Mouse (Mus musculus) lung, embryonic 15.5 days (tissue): ENCODE measurements around the gene Scarb1. TPM values are rescaled to one million over a fixed set of nuclear protein-coding genes. Genes with fewer than 3 reads are reported as not detected.
A peak's percentile ranks its signal among the peaks of the same experiment; 100 is the strongest.

Source experiments
- ATAC-seq: fragments of 200-750 bp; cut with Nextera tagmentation; 2 replicates; pipeline ENCODE4 v1.8.0; 2017; ENCODE audit warnings: moderate number of reproducible peaks, borderline replicate concordance; ENCODE audit not compliant: low FRiP score, low TSS enrichment; ENCODE audit errors: extremely low read depth
- H3K27ac ChIP-seq: fragments of 300-500 bp; sonication (generic); 2 replicates; pipeline ENCODE4 v1.5.1; 2015; ENCODE audit warnings: moderate library complexity, mild to moderate bottlenecking, inconsistent platforms
- H3K27me3 ChIP-seq: fragments of 300-500 bp; sonication (generic); 2 replicates; pipeline ENCODE4 v1.6.1; 2015; ENCODE audit warnings: inconsistent platforms
- H3K36me3 ChIP-seq: fragments of 300-500 bp; sonication (generic); 2 replicates; pipeline ENCODE4 v1.6.1; 2015; ENCODE audit warnings: inconsistent platforms
- H3K4me1 ChIP-seq: fragments of 300-500 bp; sonication (generic); 2 replicates; pipeline ENCODE4 v1.6.1; 2015; ENCODE audit warnings: inconsistent platforms
- H3K4me2 ChIP-seq: fragments of 300-500 bp; sonication (generic); 2 replicates; pipeline ENCODE4 v1.6.1; 2015; ENCODE audit warnings: inconsistent platforms, mild to moderate bottlenecking, moderate library complexity
- H3K4me3 ChIP-seq: fragments of 300-500 bp; sonication (generic); 2 replicates; pipeline ENCODE4 v1.5.1; 2015; ENCODE audit warnings: mild to moderate bottlenecking, inconsistent platforms
- H3K9ac ChIP-seq: fragments of 300-500 bp; sonication (generic); 2 replicates; pipeline ENCODE4 v1.6.1; 2015; ENCODE audit warnings: inconsistent platforms
- H3K9me3 ChIP-seq: fragments of 300-500 bp; sonication (generic); 2 replicates; pipeline ENCODE4 v1.6.1; 2016; ENCODE audit warnings: inconsistent platforms
- WGBS: fragments of 180-500 bp; shearing (Covaris S2); methylation state at CpG from one replicate; pipeline ENCODE4 v1.1.7; 2015; 5-methylcytosine and 5-hydroxymethylcytosine counted together
- polyA plus RNA-seq: library from polyadenylated mRNA; unstranded; fragments of >200 nt; fragmentation: Nextera tagmentation; extraction: Ambion mirVana; gene quantifications from 2 replicates; pipeline ENCODE4 v1.2.1, GENCODE M21; 2015

The Scarb1 gene
- polyA plus RNA-seq, 1 experiment from 2014 or later: 65.6 TPM

- no peak for ATAC-seq
- H3K27me3 ChIP-seq: no peaks in the 10 kb centered on the region
- H3K9ac ChIP-seq: no peak overlapping the region
- WGBS: 54% methylated on average over 5 of the region's 5 CpGs
- H3K4me2 ChIP-seq: no peak overlapping the region
- H3K9me3 ChIP-seq: no peaks in the 10 kb centered on the region
- no peak overlapping the region for H3K4me3 ChIP-seq
- H3K36me3 ChIP-seq: peaks cover 24% of the 10 kb centered on the region
- peaks cover 24% of the 10 kb centered on the region for H3K4me1 ChIP-seq
- no peak overlapping the region for H3K27ac ChIP-seq
These were observed 41.2 kb upstream of the Scarb1 start for GRCm38 (mm10) chr5:125381954-125382672.

DNA sequence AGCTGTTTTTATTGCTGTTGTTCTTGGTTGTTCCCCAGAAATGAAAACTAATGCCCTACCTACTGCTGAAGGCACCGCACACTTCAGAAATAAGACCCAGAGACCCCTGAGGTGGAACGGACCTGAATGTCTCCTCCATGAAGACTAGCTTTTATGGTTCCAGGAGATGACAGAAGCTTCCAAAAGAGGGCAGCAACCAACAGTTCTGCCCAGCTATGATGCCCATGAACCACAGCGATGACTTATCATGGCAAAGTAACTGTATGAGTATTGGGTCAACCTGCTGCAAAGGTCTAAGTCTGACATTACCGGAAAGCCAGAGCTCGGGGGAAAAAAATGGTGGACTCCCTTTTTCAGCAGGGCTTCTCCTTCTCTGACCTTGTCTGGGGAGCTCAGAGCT, 38.0 kb upstream of the Scarb1 start:
- Histone ChIP-seq H3K9ac (no peak overlapping the region), H3K9me3 (no peaks in the 10 kb centered on the region), H3K27ac (no peak overlapping the region), H3K27me3 (no peaks in the 10 kb centered on the region), H3K36me3 (peaks cover 3% of the 10 kb centered on the region; the same call in 1 of the 2 replicates), H3K4me3 (no peak overlapping the region), H3K4me2 (no peak overlapping the region), H3K4me1 (0 out of 2 replicates have a peak, but pooled peaks cover 7% of the 10 kb centered on the region)
- no peak for ATAC-seq
- 77% methylated on average over 5 of the region's 5 CpGs for WGBS

DNA sequence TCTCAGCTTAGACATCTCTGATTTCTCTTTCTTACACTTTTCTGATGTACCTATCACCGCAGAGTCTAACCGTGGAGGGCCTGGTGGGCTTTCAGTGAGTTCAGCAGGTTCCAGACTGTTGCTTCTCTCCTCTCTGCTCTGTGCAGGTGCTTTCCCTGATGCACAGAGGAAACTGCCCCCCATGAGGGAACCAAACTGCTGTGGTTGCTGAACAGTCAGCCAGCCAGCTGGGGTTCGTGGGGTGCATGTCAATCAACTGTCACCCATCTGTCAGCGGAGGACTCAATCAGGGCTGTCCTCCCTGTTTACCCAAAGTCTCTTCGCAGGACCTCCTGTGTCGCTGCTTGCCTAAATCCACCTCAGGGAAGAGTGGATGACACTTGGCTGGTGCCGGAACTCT, 36.3 kb upstream of the Scarb1 start:
- Histone ChIP-seq H3K9me3 (no peaks in the 10 kb centered on the region), H3K4me3 (no peak overlapping the region), H3K9ac (no peak overlapping the region), H3K27ac (no peak overlapping the region), H3K27me3 (no peaks in the 10 kb centered on the region), H3K36me3 (no peaks in the 10 kb centered on the region), H3K4me2 (no peak overlapping the region), H3K4me1 (0 out of 2 replicates have a peak, but pooled peaks cover 5% of the 10 kb centered on the region)
- WGBS: 58% methylated on average over 7 of the region's 7 CpGs
- no peak for ATAC-seq

DNA sequence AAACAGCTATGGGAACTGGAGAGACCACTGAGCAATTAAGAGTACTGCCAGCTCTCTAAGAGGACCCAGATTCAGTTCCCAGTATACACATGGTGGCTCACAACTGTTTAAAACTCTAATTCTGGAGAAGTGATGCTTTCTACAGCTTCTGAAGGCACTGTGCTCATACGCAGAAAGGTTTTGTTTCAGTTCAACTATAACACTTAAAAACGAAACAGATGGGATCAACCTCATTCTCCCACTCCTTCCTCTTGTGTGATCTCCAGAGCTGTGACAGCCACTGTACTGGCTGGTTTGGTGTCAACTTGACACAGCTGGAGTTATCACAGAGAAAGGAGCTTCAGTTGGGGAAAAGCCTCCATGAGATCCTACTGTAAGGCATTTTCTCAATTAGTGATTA, 35.0 kb upstream of the Scarb1 start:
- Histone ChIP-seq H3K9ac (no peak overlapping the region), H3K4me2 (no peak overlapping the region), H3K27me3 (no peaks in the 10 kb centered on the region), H3K9me3 (no peaks in the 10 kb centered on the region), H3K4me1 (no peaks in the 10 kb centered on the region), H3K4me3 (no peak overlapping the region), H3K36me3 (no peaks in the 10 kb centered on the region), H3K27ac (no peak overlapping the region)
- WGBS: 85% methylated on average over 2 of the region's 2 CpGs
- no peak for ATAC-seq

- Histone ChIP-seq H3K27me3 (no peaks in the 10 kb centered on the region), H3K9me3 (no peaks in the 10 kb centered on the region), H3K4me1 (no peaks in the 10 kb centered on the region), H3K9ac (no peak overlapping the region), H3K4me2 (no peak overlapping the region), H3K36me3 (no peaks in the 10 kb centered on the region), H3K27ac (no peak overlapping the region), H3K4me3 (no peak overlapping the region)
- no peak for ATAC-seq
- 69% methylated on average over 4 of the region's 4 CpGs for WGBS
These were observed 31.1 kb upstream of the Scarb1 start for GRCm38 (mm10) chr5:125372027-125372426.

GRCm38 (mm10) chr5:125370950-125371693, 30.2 kb upstream of the Scarb1 start:
- 70% methylated on average over 7 of the region's 7 CpGs for WGBS
- Histone ChIP-seq H3K27ac (no peak overlapping the region), H3K4me2 (no peak overlapping the region), H3K9me3 (no peaks in the 10 kb centered on the region), H3K36me3 (no peaks in the 10 kb centered on the region), H3K4me1 (no peaks in the 10 kb centered on the region), H3K9ac (no peak overlapping the region), H3K4me3 (no peak overlapping the region), H3K27me3 (no peaks in the 10 kb centered on the region)
- no peak for ATAC-seq

GRCm38 (mm10) chr5:125368568-125368967, 27.7 kb upstream of the Scarb1 start:
- ATAC-seq: no peak; the same call in 1 of the 2 replicates
- H3K4me3 ChIP-seq: no peak overlapping the region
- no peak overlapping the region for H3K27ac ChIP-seq
- H3K9me3 ChIP-seq: no peaks in the 10 kb centered on the region
- H3K4me2 ChIP-seq: no peak overlapping the region
- no peaks in the 10 kb centered on the region for H3K36me3 ChIP-seq
- 2% methylated on average over 4 of the region's 4 CpGs for WGBS
- no peak overlapping the region for H3K9ac ChIP-seq
- 0 out of 2 replicates have a peak, but pooled peaks cover 4% of the 10 kb centered on the region for H3K4me1 ChIP-seq
- H3K27me3 ChIP-seq: no peaks in the 10 kb centered on the region

- H3K9me3 ChIP-seq: no peaks in the 10 kb centered on the region
- H3K36me3 ChIP-seq: no peaks in the 10 kb centered on the region
- ATAC-seq: no peak
- no peak overlapping the region for H3K4me3 ChIP-seq
- WGBS: 64% methylated on average over 5 of the region's 5 CpGs
- no peak overlapping the region for H3K4me2 ChIP-seq
- H3K27me3 ChIP-seq: no peaks in the 10 kb centered on the region
- H3K9ac ChIP-seq: no peak overlapping the region
- no peak overlapping the region for H3K27ac ChIP-seq
- H3K4me1 ChIP-seq: 0 out of 2 replicates have a peak, but pooled peaks cover 4% of the 10 kb centered on the region
These were observed 27.3 kb upstream of the Scarb1 start for GRCm38 (mm10) chr5:125368156-125368555.

- 0 out of 2 replicates have a peak, but pooled peaks cover 4% of the 10 kb centered on the region for H3K4me1 ChIP-seq
- H3K36me3 ChIP-seq: no peaks in the 10 kb centered on the region
- H3K27ac ChIP-seq: no peak overlapping the region
- H3K9me3 ChIP-seq: no peaks in the 10 kb centered on the region
- no peak for ATAC-seq
- WGBS: 64% methylated on average over 4 of the region's 4 CpGs
- no peaks in the 10 kb centered on the region for H3K27me3 ChIP-seq
- no peak overlapping the region for H3K4me3 ChIP-seq
- no peak overlapping the region for H3K4me2 ChIP-seq
- H3K9ac ChIP-seq: no peak overlapping the region
These were observed 24.0 kb upstream of the Scarb1 start for GRCm38 (mm10) chr5:125364851-125365429.

DNA sequence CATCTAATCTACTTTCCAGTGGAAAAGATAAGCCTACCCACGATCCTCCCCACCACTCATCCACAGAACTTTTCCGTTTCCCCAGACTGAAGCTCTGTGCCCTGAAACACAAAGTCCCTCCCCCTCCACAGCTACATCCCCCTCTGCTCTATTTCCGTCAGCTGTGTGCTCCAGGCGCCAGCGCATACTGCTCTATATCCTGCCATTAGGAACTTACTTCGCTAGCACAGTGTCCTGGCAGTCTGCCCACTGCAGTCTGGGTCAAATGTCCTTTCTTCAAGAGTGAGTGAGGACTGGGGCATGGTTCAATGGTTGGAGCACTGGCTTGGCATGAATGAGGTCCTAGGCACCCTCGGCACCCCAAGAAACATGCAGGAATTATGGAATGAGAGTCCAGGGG, 23.0 kb upstream of the Scarb1 start:
- WGBS: 38% methylated on average over 7 of the region's 7 CpGs
- Histone ChIP-seq H3K27ac (no peak overlapping the region), H3K9ac (no peak overlapping the region), H3K27me3 (no peaks in the 10 kb centered on the region), H3K9me3 (no peaks in the 10 kb centered on the region), H3K4me1 (0 out of 2 replicates have a peak, but pooled peaks cover 4% of the 10 kb centered on the region), H3K36me3 (no peaks in the 10 kb centered on the region), H3K4me3 (no peak overlapping the region), H3K4me2 (no peak overlapping the region)
- peak; percentile 63 for ATAC-seq

DNA sequence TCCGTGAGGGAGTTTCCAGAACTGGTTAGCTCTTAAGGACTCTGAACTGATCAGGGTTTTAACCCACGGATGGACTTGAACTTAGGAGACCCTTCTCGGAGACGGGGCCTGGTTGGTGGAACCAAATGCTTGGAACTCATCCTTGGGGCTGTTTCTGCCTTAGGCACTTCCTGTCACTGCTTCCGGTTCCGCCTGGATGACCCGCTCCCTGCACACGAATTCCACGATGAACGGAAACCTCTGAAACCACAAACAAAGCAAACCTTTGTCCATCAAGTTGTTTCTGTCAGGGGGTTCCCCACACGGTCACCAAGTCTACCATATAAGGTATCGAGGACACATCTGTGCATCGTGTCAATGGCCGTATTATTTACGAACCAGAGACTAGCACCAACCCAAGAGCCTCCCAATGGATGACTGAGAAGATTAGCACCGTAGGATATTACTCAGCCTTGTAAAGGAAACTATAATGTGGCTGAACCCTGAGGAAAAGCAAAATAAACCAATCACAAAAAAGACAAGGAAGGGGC, 20.2 kb upstream of the Scarb1 start:
- Histone ChIP-seq H3K36me3 (no peaks in the 10 kb centered on the region), H3K4me3 (no peak overlapping the region), H3K27me3 (no peaks in the 10 kb centered on the region), H3K4me2 (no peak overlapping the region), H3K9me3 (no peaks in the 10 kb centered on the region), H3K27ac (no peak overlapping the region), H3K9ac (no peak overlapping the region), H3K4me1 (0 out of 2 replicates have a peak, but pooled peaks cover 10% of the 10 kb centered on the region)
- 75% methylated on average over 16 of the region's 16 CpGs for WGBS
- no peak for ATAC-seq

GRCm38 (mm10) chr5:125360566-125360965, 19.7 kb upstream of the Scarb1 start:
- ATAC-seq: no peak

More at GRCm38 (mm10) chr5:125360566-125360965, 19.7 kb upstream of the Scarb1 start:
- 70% methylated on average over 9 of the region's 9 CpGs for WGBS
- Histone ChIP-seq H3K27me3 (no peaks in the 10 kb centered on the region), H3K4me3 (no peak overlapping the region), H3K4me1 (0 out of 2 replicates have a peak, but pooled peaks cover 10% of the 10 kb centered on the region), H3K9me3 (no peaks in the 10 kb centered on the region), H3K9ac (no peak overlapping the region), H3K27ac (no peak overlapping the region), H3K36me3 (no peaks in the 10 kb centered on the region), H3K4me2 (no peak overlapping the region)
